Mouse (Mus musculus) common myeloid progenitor, adult 5-6 weeks (primary cell): Measurements from ENCODE around the gene Gnptab. TPM values are rescaled to one million over a fixed set of nuclear protein-coding genes. Genes with fewer than 3 reads are reported as not detected.
A peak's percentile ranks its signal among the peaks of the same experiment; 100 is the strongest.

Experiments used
- ATAC-seq: replicated peaks from 2 replicates; pipeline ENCODE4 v1.8.0; 2016; ENCODE audit warnings: low read depth, mild to moderate bottlenecking, moderate TSS enrichment, inconsistent platforms; ENCODE audit not compliant: poor library complexity, severe bottlenecking
- total RNA-seq: library from RNA; stranded (forward); fragments of 200-1000, 187-1606 nt; gene quantifications from 2 replicates; pipeline ENCODE4 v1.2.3, GENCODE M21; 2017

Gnptab gene
- total RNA-seq, 1 experiment from 2014 or later, result 68.3 TPM

DNA sequence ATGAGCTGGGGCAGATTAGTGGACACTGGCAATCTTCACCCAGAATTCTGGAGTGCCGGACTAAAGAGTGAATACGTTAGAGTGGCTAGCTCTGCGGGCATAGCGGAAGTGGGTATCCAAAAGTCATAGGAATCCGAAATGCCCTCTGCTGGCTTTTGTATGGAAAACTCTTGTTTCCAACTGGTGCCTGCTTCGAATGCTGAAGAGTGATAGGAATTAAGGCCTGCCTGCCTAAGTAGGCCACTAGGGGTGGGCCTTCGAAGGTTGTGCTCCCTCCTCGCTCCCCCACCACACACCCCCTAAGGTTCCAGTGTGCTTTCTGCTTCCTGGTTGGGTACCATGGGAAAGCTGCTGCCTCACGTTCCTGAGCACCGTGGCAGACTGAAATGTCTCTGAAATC, 3.9 kb upstream of the Gnptab start:
- no peak for ATAC-seq

DNA sequence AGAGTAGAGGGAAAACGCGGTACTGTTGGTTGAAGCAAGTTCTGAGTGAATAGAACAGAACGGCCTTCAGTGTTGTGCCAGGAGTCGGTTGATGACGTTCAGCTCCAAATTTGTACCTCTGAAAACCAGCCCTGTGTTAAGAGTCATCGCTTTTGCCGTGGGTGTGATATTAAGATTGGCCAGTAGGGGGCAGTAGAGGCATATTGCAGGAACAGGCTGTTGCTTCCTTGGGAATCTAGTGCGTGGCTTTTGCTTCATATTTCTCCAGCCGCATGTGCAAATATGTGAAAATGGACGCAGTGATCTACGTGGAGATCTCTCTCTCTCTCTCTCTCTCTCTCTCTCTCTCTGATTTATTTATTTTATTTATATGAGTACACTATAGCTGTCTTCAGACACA, 2.2 kb upstream of the Gnptab start:
- ATAC-seq, result peak; percentile 63

GRCm38 (mm10) chr10:88377666-88378065, 1.3 kb upstream of the Gnptab start:
- ATAC-seq, result no peak

DNA sequence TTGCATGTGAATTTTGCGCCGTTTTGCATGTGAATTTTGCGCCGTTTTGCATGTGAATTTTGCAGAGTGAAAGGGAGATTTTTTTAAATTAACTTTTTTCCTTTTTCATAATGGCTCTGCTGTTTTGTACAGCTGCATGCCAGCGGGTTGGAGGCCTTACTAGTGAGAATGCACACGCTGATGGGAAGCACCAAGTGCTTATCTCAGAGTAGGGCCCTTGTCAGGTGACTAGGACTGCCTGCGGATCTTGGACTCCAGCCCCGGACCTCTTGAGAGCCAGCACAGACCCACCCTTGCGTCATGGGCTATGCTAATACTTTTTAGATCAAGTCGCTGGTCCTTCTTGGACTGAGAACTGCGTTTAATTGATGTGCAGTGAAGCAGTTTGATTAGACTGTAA, 1.1 kb downstream of the Gnptab start:
- peak; percentile 37 for ATAC-seq

- no peak for ATAC-seq
These were observed 1.6 kb downstream of the Gnptab start for GRCm38 (mm10) chr10:88380430-88381060.

DNA sequence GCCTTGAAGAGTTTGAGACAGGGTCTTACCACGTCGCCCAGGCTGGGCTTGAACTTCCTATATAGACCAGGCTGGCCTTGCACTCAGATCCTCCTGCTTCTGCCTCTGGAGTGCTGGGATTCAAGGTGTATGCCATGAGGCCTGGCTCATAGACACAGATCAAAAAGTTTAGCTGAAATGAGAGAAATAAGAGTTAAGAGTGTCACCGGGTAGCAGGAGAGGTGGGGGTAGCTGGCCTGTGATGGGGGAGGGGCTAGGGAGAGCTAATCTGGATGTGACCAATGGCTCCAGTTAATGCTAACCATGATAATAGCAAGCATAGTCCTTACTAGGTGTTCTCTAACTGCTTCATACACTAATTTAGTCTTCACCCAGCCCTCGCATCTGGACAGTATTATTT, 2.4 kb downstream of the Gnptab start:
- ATAC-seq, result no peak

DNA sequence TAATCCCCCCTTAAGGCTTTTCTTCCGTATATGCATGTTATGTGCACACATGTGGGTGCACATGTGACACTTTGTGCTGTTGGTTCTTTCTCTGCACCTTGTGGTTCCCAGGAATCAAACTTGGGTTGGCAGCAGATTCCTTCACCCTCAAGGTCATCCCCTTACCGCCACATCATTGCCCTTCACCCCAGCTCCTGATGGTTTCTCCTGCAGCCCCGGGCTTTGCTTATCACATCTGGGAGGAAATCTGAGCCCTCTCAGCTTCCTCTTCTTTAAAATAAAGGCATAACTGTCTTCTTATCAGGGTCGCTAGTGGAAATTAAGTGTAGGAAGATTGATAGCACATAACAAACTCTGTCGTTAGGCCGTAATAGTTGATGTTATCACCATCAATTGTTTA, 3.1 kb downstream of the Gnptab start:
- 0 out of 2 replicates have a peak, but pooled peaks have one; percentile 10 for ATAC-seq

DNA sequence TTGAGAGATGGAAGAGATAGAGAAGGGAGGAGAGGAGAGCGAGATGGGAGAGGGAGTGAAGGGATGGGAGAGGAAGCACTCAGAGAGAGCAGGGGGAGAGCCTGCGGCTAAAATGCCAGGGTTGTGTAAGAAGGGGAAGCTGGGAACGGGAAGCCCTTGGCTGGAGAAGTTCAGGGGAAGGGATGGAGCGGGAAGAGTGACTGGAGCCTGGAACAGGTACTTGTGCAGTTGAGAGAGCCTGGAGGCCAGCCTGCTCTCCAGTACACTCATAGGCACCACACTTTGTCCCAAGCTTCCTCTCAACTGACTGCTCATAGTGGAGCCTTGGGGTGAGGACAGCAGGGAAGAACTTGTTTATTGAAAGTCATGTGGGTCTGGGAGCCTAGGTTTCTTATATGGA, 4.5 kb downstream of the Gnptab start:
- ATAC-seq, result no peak

DNA sequence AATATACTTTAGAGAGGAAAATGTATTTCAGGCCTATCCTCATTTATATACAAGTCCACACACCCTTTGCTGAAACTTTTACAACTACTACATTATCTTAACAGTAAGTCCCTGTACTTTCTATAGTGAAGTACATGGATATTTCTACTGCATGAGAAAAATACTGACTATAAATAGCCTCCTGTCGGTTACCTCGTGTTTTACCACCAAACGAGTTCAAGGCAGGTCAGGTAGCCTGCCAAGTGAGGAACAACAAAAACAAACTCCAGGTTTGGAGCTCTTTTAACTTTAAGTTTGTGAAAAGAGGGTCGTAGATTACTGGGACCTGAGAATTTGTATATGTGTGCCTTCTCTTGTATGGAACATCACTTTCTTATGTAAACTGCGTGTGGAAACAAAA, 5.1 kb downstream of the Gnptab start:
- ATAC-seq, result no peak

GRCm38 (mm10) chr10:88385290-88385689, 6.4 kb downstream of the Gnptab start:
- ATAC-seq, result no peak

DNA sequence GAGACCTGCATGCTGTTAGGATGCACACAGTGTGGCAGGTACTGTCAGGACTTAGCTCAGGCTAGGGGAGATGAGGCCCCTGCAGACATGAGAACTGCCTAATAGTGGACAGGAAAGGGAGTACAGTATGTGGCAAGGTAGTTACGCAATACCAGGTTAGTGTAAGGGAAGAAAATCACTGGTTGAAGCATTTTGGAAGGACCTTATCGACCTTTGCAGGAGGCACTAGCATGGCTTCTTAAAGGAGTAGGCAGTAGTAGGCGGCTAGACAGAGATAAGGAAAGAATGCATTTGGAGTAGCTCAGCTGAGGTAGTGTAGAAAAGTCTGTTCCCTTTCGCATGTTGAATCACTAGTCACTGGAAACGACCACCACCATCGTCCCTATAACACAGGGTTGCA, 6.8 kb downstream of the Gnptab start:
- ATAC-seq, result peak; percentile 63

DNA sequence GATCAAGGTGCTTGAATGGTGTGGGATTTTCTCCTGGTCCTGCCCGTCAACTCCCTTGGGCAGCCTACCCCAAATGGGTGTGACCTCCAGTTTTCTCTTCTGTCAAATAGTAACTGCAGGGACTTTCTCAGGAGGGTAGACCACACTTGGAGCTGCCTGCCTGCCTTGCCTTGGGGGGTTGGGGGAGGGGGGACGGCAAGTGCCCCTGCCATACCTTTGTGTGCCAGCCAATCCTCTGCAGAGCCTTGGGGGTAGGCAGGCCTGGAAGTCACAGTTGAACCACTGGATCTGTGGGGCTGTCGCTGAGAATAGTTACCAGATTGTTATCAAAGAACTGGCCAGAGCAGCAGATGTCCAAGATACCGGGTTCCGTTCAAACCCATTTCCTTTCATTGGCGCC, 7.3 kb downstream of the Gnptab start:
- ATAC-seq, result no peak

DNA sequence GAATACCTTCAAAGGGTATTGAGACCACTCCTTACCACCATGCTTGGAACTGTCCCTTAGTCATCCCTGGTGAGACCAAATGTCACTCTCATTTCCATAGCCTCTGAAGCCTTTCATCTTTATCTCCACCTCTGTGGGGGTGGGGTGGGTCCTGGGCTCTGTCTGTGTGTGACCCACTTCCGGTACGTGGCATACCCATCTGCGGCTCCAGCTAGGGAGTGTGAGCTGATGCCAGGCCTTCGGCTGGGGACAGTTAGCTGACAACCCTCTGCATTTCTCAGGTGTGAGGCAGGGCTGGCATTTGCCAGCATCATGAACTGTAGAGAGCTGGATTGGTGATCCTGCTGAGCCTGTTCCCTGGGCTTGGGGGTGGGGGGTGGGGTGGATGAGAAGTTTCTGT, 10.6 kb downstream of the Gnptab start:
- peak; percentile 64 for ATAC-seq

GRCm38 (mm10) chr10:88390096-88390790, 11.3 kb downstream of the Gnptab start:
- ATAC-seq, result peak; percentile 57

- no peak for ATAC-seq
These were observed 12.6 kb downstream of the Gnptab start for GRCm38 (mm10) chr10:88391495-88391894.

DNA sequence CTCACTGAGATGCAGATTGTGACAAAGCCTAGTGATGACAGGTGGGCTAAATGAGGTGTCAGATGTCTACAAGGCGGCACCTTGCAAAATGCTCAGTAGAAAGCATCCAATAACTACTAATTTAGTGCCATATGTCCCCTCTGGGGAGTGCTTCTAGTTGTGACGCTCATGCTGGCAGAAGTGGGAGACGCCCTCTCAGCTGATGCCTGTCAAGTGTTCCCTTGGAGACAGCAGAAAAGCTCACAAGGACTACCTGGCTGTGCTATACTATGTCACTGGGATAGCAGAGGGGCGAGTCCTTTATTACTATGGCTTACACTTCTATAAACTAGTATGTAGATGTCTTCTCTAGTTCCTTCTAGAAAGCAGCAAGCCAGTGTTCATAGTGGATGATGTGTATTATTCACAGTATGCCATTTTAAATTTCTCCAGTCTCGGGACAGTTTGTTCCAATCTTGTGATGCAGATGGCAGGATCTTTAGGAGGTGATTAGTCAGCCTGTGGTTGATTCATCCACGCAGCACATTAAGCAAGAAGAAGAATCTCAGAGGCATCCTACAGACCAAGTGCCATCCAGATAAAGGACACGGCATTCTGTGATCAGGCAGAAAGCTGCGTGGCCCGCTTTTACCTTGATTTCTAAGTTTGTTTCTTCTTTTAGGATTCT, 13.4 kb downstream of the Gnptab start:
- ATAC-seq, result no peak

DNA sequence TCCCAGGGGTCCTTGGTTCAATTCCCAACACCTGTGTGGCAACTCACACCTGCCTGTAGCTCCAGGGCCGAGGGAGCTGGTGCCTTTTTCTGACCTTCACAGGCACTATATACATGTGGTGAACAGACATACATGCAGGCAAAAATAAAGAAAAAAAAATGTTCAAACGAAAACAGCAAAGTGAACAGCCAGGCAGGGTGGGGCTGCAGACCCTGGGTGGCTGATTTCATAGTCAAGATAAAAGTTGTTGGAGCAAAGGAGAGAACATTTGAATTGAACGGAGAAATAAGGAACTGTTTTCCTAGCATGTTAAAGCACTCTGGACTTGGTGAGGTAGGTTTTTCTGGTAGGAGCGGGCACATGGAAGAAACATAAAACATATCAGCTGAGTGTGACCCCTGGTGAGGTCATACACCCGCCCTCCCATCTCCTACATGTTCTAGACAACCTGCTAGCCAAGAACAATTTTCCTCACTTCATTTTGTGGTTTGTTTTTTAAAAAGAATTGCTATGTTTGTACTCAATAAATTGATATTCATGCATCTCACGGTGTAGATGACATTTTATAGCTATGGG, 19.8 kb downstream of the Gnptab start:
- ATAC-seq, result no peak

GRCm38 (mm10) chr10:88399271-88399670, 20.3 kb downstream of the Gnptab start:
- ATAC-seq, result peak; percentile 91

GRCm38 (mm10) chr10:88403021-88403420, 24.1 kb downstream of the Gnptab start:
- no peak for ATAC-seq

GRCm38 (mm10) chr10:88404220-88404619, 25.3 kb downstream of the Gnptab start:
- ATAC-seq, result no peak

- ATAC-seq, result 0 out of 2 replicates have a peak, but pooled peaks have one; percentile 25
These were observed 26.9 kb downstream of the Gnptab start for GRCm38 (mm10) chr10:88405812-88406211.
